Mouse (Mus musculus) kidney, embryonic 15.5 days (tissue): ENCODE results near the gene Snrnp35. TPM values are rescaled to one million over a fixed set of nuclear protein-coding genes. Genes with fewer than 3 reads are reported as not detected.

Source experiments
- ATAC-seq: fragments of 200-750 bp; cut with Nextera tagmentation; replicated peaks from 2 replicates; pipeline ENCODE4 v1.8.0; 2017; ENCODE audit warnings: moderate TSS enrichment; ENCODE audit not compliant: low FRiP score
- H3K27ac ChIP-seq: fragments of 300-500 bp; sonication (generic); 2 replicates; pipeline ENCODE4 v1.5.1; 2015; ENCODE audit warnings: mild to moderate bottlenecking, inconsistent platforms
- H3K27me3 ChIP-seq: fragments of 300-500 bp; sonication (generic); 2 replicates; pipeline ENCODE4 v1.6.1; 2015; ENCODE audit warnings: inconsistent platforms
- H3K36me3 ChIP-seq: fragments of 300-500 bp; sonication (generic); 2 replicates; pipeline ENCODE4 v1.6.1; 2015; ENCODE audit warnings: inconsistent platforms
- H3K4me1 ChIP-seq: fragments of 300-500 bp; sonication (generic); 2 replicates; pipeline ENCODE4 v1.6.1; 2015; ENCODE audit warnings: inconsistent platforms
- H3K4me2 ChIP-seq: fragments of 300-500 bp; sonication (generic); 2 replicates; pipeline ENCODE4 v1.6.1; 2015; ENCODE audit warnings: moderate library complexity, mild to moderate bottlenecking, inconsistent platforms
- H3K4me3 ChIP-seq: fragments of 300-500 bp; sonication (generic); replicated peaks from 2 replicates; pipeline ENCODE4 v1.5.1; 2015; ENCODE audit warnings: mild to moderate bottlenecking, inconsistent platforms
- H3K9ac ChIP-seq: fragments of 300-500 bp; sonication (generic); 2 replicates; pipeline ENCODE4 v1.6.1; 2015; ENCODE audit warnings: mild to moderate bottlenecking, inconsistent platforms
- H3K9me3 ChIP-seq: fragments of 300-500 bp; sonication (generic); replicated peaks from 2 replicates; pipeline ENCODE4 v1.6.1; 2016; ENCODE audit warnings: inconsistent platforms
- WGBS: fragments of 180-500 bp; shearing (Covaris S2); methylation state at CpG from one replicate; pipeline ENCODE4 v1.1.7; 2015; ENCODE audit warnings: mixed read lengths; 5-methylcytosine and 5-hydroxymethylcytosine counted together
- polyA plus RNA-seq: library from polyadenylated mRNA; unstranded; fragments of >200 nt; fragmentation: Nextera tagmentation; extraction: Ambion mirVana; gene quantifications from 2 replicates; pipeline ENCODE4 v1.2.1, GENCODE M21; 2015

Gene Snrnp35
- 26.7 and 27.4 TPM in 2 replicates for polyA plus RNA-seq

- Histone ChIP-seq H3K9me3 (no peaks in the 10 kb centered on the region), H3K36me3 (peaks cover 7% of the 10 kb centered on the region; the same call in 1 of the 2 replicates), H3K4me2 (peak within 1 kb of the TSS; percentile 69), H3K27me3 (no peaks in the 10 kb centered on the region), H3K4me3 (peak within 1 kb of the TSS; percentile 63), H3K9ac (peak within 1 kb of the TSS; percentile 64), H3K4me1 (peaks cover 20% of the 10 kb centered on the region), H3K27ac (peak within 1 kb of the TSS; percentile 99)
- WGBS, result under 1% methylated on average over 48 of the region's 48 CpGs
- peak; percentile 96 for ATAC-seq
Measured at GRCm38 (mm10) chr5:124482966-124483654, at the start of gene Snrnp35. Gene Snrnp35 (plus strand): TSS chr5:124483134.

- ATAC-seq, result no peak
- H3K27ac ChIP-seq, result peak overlapping the region; percentile 98
- 91% methylated on average over 5 of the region's 5 CpGs for WGBS
- H3K4me1 ChIP-seq, result peaks cover 18% of the 10 kb centered on the region
- H3K9me3 ChIP-seq, result no peaks in the 10 kb centered on the region
- no peaks in the 10 kb centered on the region for H3K36me3 ChIP-seq
- H3K27me3 ChIP-seq, result no peaks in the 10 kb centered on the region
- H3K4me3 ChIP-seq, result no peak overlapping the region
- H3K9ac ChIP-seq, result no peak overlapping the region
- no peak overlapping the region for H3K4me2 ChIP-seq
Measured at GRCm38 (mm10) chr5:124438229-124438628, 44.7 kb upstream of the Snrnp35 start.

- H3K27me3 ChIP-seq, result no peaks in the 10 kb centered on the region
- peak overlapping the region; percentile 97 for H3K4me2 ChIP-seq
- H3K27ac ChIP-seq, result peak overlapping the region; percentile 98
- peak overlapping the region; percentile 87 for H3K4me3 ChIP-seq
- no peaks in the 10 kb centered on the region for H3K9me3 ChIP-seq
- no peaks in the 10 kb centered on the region for H3K36me3 ChIP-seq
- H3K9ac ChIP-seq, result no peak overlapping the region
- WGBS, result 68% methylated on average over 5 of the region's 5 CpGs
- ATAC-seq, result no peak
- peaks cover 18% of the 10 kb centered on the region for H3K4me1 ChIP-seq
Measured at GRCm38 (mm10) chr5:124438746-124439145, 44.2 kb upstream of the Snrnp35 start.

GRCm38 (mm10) chr5:124439447-124440093 is 43.4 kb upstream of the Snrnp35 start, which contains the start of gene Kmt5a:
Gene Kmt5a (plus strand): TSS chr5:124439930.
- ATAC-seq, result peak; percentile 98
- H3K4me1 ChIP-seq, result peaks cover 22% of the 10 kb centered on the region
- H3K4me2 ChIP-seq, result peak within 1 kb of the TSS; percentile 97
- H3K9me3 ChIP-seq, result no peaks in the 10 kb centered on the region
- H3K36me3 ChIP-seq, result no peaks in the 10 kb centered on the region
- peak within 1 kb of the TSS; percentile 98 for H3K27ac ChIP-seq
- H3K4me3 ChIP-seq, result peak within 1 kb of the TSS; percentile 87
- H3K27me3 ChIP-seq, result no peaks in the 10 kb centered on the region
- peak within 1 kb of the TSS; percentile 79 for H3K9ac ChIP-seq
- WGBS, result under 1% methylated on average over 34 of the region's 34 CpGs

GRCm38 (mm10) chr5:124440094-124440701 is 42.7 kb upstream of the Snrnp35 start:
- Histone ChIP-seq H3K9ac (peak overlapping the region; percentile 79), H3K27me3 (no peaks in the 10 kb centered on the region), H3K4me2 (peak overlapping the region; percentile 97), H3K36me3 (no peaks in the 10 kb centered on the region), H3K9me3 (no peaks in the 10 kb centered on the region), H3K4me1 (peaks cover 26% of the 10 kb centered on the region), H3K4me3 (peak overlapping the region; percentile 87), H3K27ac (peak overlapping the region; percentile 98)
- ATAC-seq, result no peak; the same call in 1 of the 2 replicates
- WGBS, result under 1% methylated on average over 30 of the region's 30 CpGs

- WGBS, result 87% methylated on average over 2 of the region's 2 CpGs
- H3K4me2 ChIP-seq, result no peak overlapping the region
- ATAC-seq, result no peak
- no peak overlapping the region for H3K27ac ChIP-seq
- H3K27me3 ChIP-seq, result no peaks in the 10 kb centered on the region
- no peaks in the 10 kb centered on the region for H3K9me3 ChIP-seq
- no peak overlapping the region for H3K9ac ChIP-seq
- H3K4me3 ChIP-seq, result no peak overlapping the region
- H3K4me1 ChIP-seq, result peaks cover 41% of the 10 kb centered on the region
- H3K36me3 ChIP-seq, result peaks cover 7% of the 10 kb centered on the region
Measured at GRCm38 (mm10) chr5:124442628-124443027, 40.3 kb upstream of the Snrnp35 start.

GRCm38 (mm10) chr5:124444208-124444607 is 38.7 kb upstream of the Snrnp35 start:
- 81% methylated on average over 3 of the region's 3 CpGs for WGBS
- H3K27ac ChIP-seq, result peak overlapping the region; percentile 88

GRCm38 (mm10) chr5:124444661-124445561 is 38.0 kb upstream of the Snrnp35 start:
- Histone ChIP-seq H3K27ac (peak overlapping the region; percentile 88), H3K4me3 (peak overlapping the region; percentile 93), H3K36me3 (peaks cover 29% of the 10 kb centered on the region), H3K9me3 (no peaks in the 10 kb centered on the region), H3K4me2 (peak overlapping the region; percentile 74), H3K9ac (peak overlapping the region; percentile 94), H3K4me1 (peaks cover 50% of the 10 kb centered on the region), H3K27me3 (no peaks in the 10 kb centered on the region)
- ATAC-seq, result peak; percentile 90
- WGBS, result 4% methylated on average over 66 of the region's 66 CpGs

More at GRCm38 (mm10) chr5:124444208-124444607, 38.7 kb upstream of the Snrnp35 start:
- Histone ChIP-seq H3K4me1 (peaks cover 45% of the 10 kb centered on the region), H3K36me3 (peaks cover 22% of the 10 kb centered on the region), H3K4me3 (peak overlapping the region; percentile 93; the same call in 1 of the 2 replicates), H3K27me3 (no peaks in the 10 kb centered on the region), H3K9ac (0 out of 2 replicates have a peak overlapping the region, but pooled peaks have one; percentile 94), H3K9me3 (no peaks in the 10 kb centered on the region), H3K4me2 (peak overlapping the region; percentile 74)
- ATAC-seq, result no peak

- WGBS, result under 1% methylated on average over 46 of the region's 77 CpGs
- H3K27me3 ChIP-seq, result no peaks in the 10 kb centered on the region
- peaks cover 43% of the 10 kb centered on the region for H3K4me1 ChIP-seq
- H3K4me3 ChIP-seq, result peak overlapping the region; percentile 93
- peak; percentile 59 for ATAC-seq
- H3K36me3 ChIP-seq, result peaks cover 38% of the 10 kb centered on the region
- H3K9ac ChIP-seq, result peak overlapping the region; percentile 94
- peak overlapping the region; percentile 88 for H3K27ac ChIP-seq
- H3K9me3 ChIP-seq, result no peaks in the 10 kb centered on the region
- peak overlapping the region; percentile 74 for H3K4me2 ChIP-seq
Measured at GRCm38 (mm10) chr5:124445621-124446293, 37.2 kb upstream of the Snrnp35 start.

GRCm38 (mm10) chr5:124446301-124446881 is 36.5 kb upstream of the Snrnp35 start:
- ATAC-seq, result peak; percentile 77
- Histone ChIP-seq H3K4me1 (peaks cover 40% of the 10 kb centered on the region), H3K36me3 (peaks cover 44% of the 10 kb centered on the region), H3K27ac (peak overlapping the region; percentile 88), H3K9me3 (no peaks in the 10 kb centered on the region), H3K9ac (peak overlapping the region; percentile 94), H3K27me3 (no peaks in the 10 kb centered on the region), H3K4me2 (peak overlapping the region; percentile 74), H3K4me3 (peak overlapping the region; percentile 93)
- 1% methylated on average over 15 of the region's 15 CpGs for WGBS
